Mouse (Mus musculus) thymus, adult 2 months (tissue): ENCODE measurements around the gene Qk.

ENCODE experiments used
- CTCF ChIP-seq: fragments of 200-500 bp; IDR thresholded peaks from 2 replicates; pipeline ENCODE4 v1.5.1; 2012; ENCODE audit warnings: mild to moderate bottlenecking, control low read depth, low read length, moderate library complexity, borderline replicate concordance; ENCODE audit not compliant: control insufficient read depth, poor library complexity, insufficient read depth; ENCODE audit errors: extremely low read depth
- POLR2A ChIP-seq: fragments of 200-500 bp; IDR thresholded peaks from 2 replicates; pipeline ENCODE4 v1.6.1; 2012; ENCODE audit warnings: mild to moderate bottlenecking, low read length, control low read depth, moderate library complexity; ENCODE audit not compliant: control insufficient read depth, poor library complexity, insufficient read depth; ENCODE audit errors: extremely low read depth

DNA sequence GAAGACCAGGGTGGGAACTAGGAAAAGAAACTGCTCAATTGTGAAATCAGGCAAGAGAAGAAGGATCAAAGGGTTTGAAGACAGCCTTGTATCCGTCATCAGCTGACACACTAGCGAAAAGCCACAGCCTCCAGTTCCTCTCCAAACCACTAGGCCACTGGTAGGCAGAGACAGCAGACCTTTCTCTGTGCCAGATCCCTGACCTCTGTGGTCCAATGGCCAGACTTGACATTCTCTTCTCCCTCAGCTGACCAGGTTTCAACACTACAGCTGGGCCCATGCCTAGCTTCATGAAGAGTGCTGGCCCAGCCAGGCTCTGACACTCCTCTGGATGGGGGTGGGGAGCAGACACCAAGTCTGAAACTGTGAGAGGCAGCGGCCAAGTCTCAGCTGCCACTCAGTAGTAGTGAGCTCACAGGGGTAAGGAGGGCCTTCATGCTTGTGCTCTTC is 7.0 kb upstream of the Qk start:
- TF ChIP-seq CTCF: peak; percentile 43; the same call in 1 of the 2 replicates
- no peak for TF ChIP-seq POLR2A
